Mouse (Mus musculus): ENCODE measurements around the gene Adk. TPM values are rescaled to one million over a fixed set of nuclear protein-coding genes. Genes with fewer than 3 reads are reported as not detected.
A peak's percentile ranks its signal among the peaks of the same experiment; 100 is the strongest.

The Adk gene
- polyA plus RNA-seq, 1 experiment, result 18.5 TPM

- 83% methylated on average over 9 of the region's 9 CpGs for WGBS
- Histone ChIP-seq H3K27ac (ENCODE audit: control insufficient read depth, insufficient read depth, low read length) (no peak overlapping the region), H3K4me1 (replicated peaks; ENCODE audit: control insufficient read depth, insufficient read depth, low read length) (no peaks in the 10 kb centered on the region), H3K27me3 (ENCODE audit: control insufficient read depth, insufficient read depth, low read length) (no peaks in the 10 kb centered on the region), H3K4me3 (ENCODE audit: control insufficient read depth, insufficient read depth, low read length) (no peak overlapping the region), H3K36me3 (ENCODE audit: control insufficient read depth, insufficient read depth, low read length) (no peaks in the 10 kb centered on the region)
- DNase-seq, result no peak
- TF ChIP-seq CTCF (IDR thresholded peaks at IDR 0.05; ENCODE audit: borderline replicate concordance, control insufficient read depth, extremely low read depth, insufficient read depth, low read length, poor library complexity) (no peak), POLR2A (IDR thresholded peaks at IDR 0.05; ENCODE audit: control insufficient read depth, extremely low read depth, insufficient read depth, low read length, poor library complexity) (no peak)
Measured at GRCm38 (mm10) chr14:21119653-21120313, 67.4 kb downstream of the Adk start.

- Histone ChIP-seq H3K27me3 (ENCODE audit: control insufficient read depth, insufficient read depth, low read length) (no peaks in the 10 kb centered on the region), H3K4me1 (replicated peaks; ENCODE audit: control insufficient read depth, insufficient read depth, low read length) (no peaks in the 10 kb centered on the region), H3K4me3 (ENCODE audit: control insufficient read depth, insufficient read depth, low read length) (no peak overlapping the region), H3K36me3 (ENCODE audit: control insufficient read depth, insufficient read depth, low read length) (no peaks in the 10 kb centered on the region), H3K27ac (ENCODE audit: control insufficient read depth, insufficient read depth, low read length) (no peak overlapping the region)
- 27% methylated on average over 3 of the region's 3 CpGs for WGBS
- DNase-seq, result peak; percentile 19
- TF ChIP-seq POLR2A (IDR thresholded peaks at IDR 0.05; ENCODE audit: control insufficient read depth, extremely low read depth, insufficient read depth, low read length, poor library complexity), result no peak
- no peak for TF ChIP-seq CTCF (IDR thresholded peaks at IDR 0.05; ENCODE audit: borderline replicate concordance, control insufficient read depth, extremely low read depth, insufficient read depth, low read length, poor library complexity)
Measured at GRCm38 (mm10) chr14:21120473-21120872, 68.1 kb downstream of the Adk start.

- Histone ChIP-seq H3K27me3 (ENCODE audit: control insufficient read depth, insufficient read depth, low read length) (no peaks in the 10 kb centered on the region), H3K4me3 (ENCODE audit: control insufficient read depth, insufficient read depth, low read length) (no peak overlapping the region), H3K27ac (ENCODE audit: control insufficient read depth, insufficient read depth, low read length) (no peak overlapping the region), H3K4me1 (replicated peaks; ENCODE audit: control insufficient read depth, insufficient read depth, low read length) (no peaks in the 10 kb centered on the region), H3K36me3 (ENCODE audit: control insufficient read depth, insufficient read depth, low read length) (no peaks in the 10 kb centered on the region)
- WGBS, result 99% methylated on average over 6 of the region's 6 CpGs
- TF ChIP-seq CTCF (IDR thresholded peaks at IDR 0.05; ENCODE audit: borderline replicate concordance, control insufficient read depth, extremely low read depth, insufficient read depth, low read length, poor library complexity) (no peak), POLR2A (IDR thresholded peaks at IDR 0.05; ENCODE audit: control insufficient read depth, extremely low read depth, insufficient read depth, low read length, poor library complexity) (no peak)
- no peak for DNase-seq
Measured at GRCm38 (mm10) chr14:21127215-21127614, 74.8 kb downstream of the Adk start.

- 70% methylated on average over 1 of the region's 1 CpGs for whole genome bisulfite sequencing
- H3K4me3 ChIP-seq (ENCODE audit: control insufficient read depth, insufficient read depth, low read length), result no peak overlapping the region
- H3K36me3 ChIP-seq (ENCODE audit: control insufficient read depth, insufficient read depth, low read length), result no peaks in the 10 kb centered on the region
- DNase-seq, result peak; percentile 57
- no peaks in the 10 kb centered on the region for H3K4me1 ChIP-seq (replicated peaks; ENCODE audit: control insufficient read depth, insufficient read depth, low read length)
- H3K27me3 ChIP-seq (ENCODE audit: control insufficient read depth, insufficient read depth, low read length), result no peaks in the 10 kb centered on the region
- TF ChIP-seq POLR2A (IDR thresholded peaks at IDR 0.05; ENCODE audit: control insufficient read depth, extremely low read depth, insufficient read depth, low read length, poor library complexity) (no peak), CTCF (IDR thresholded peaks at IDR 0.05; ENCODE audit: borderline replicate concordance, control insufficient read depth, extremely low read depth, insufficient read depth, low read length, poor library complexity) (no peak)
- H3K27ac ChIP-seq (ENCODE audit: control insufficient read depth, insufficient read depth, low read length), result no peak overlapping the region
Measured at GRCm38 (mm10) chr14:21136906-21137305, 84.5 kb downstream of the Adk start.

GRCm38 (mm10) chr14:21142603-21143002 lies 90.2 kb downstream of the Adk start:
- Histone ChIP-seq H3K4me3 (ENCODE audit: control insufficient read depth, insufficient read depth, low read length) (no peak overlapping the region), H3K36me3 (ENCODE audit: control insufficient read depth, insufficient read depth, low read length) (no peaks in the 10 kb centered on the region), H3K27me3 (ENCODE audit: control insufficient read depth, insufficient read depth, low read length) (no peaks in the 10 kb centered on the region), H3K27ac (ENCODE audit: control insufficient read depth, insufficient read depth, low read length) (no peak overlapping the region), H3K4me1 (replicated peaks; ENCODE audit: control insufficient read depth, insufficient read depth, low read length) (no peaks in the 10 kb centered on the region)
- TF ChIP-seq CTCF (IDR thresholded peaks at IDR 0.05; ENCODE audit: borderline replicate concordance, control insufficient read depth, extremely low read depth, insufficient read depth, low read length, poor library complexity) (no peak), POLR2A (IDR thresholded peaks at IDR 0.05; ENCODE audit: control insufficient read depth, extremely low read depth, insufficient read depth, low read length, poor library complexity) (no peak)
- 97% methylated on average over 1 of the region's 1 CpGs for WGBS
- no peak for DNase-seq

- no peaks in the 10 kb centered on the region for H3K36me3 ChIP-seq (ENCODE audit: control insufficient read depth, insufficient read depth, low read length)
- no peak overlapping the region for H3K27ac ChIP-seq (ENCODE audit: control insufficient read depth, insufficient read depth, low read length)
- WGBS, result 75% methylated on average over 8 of the region's 8 CpGs
- TF ChIP-seq POLR2A (IDR thresholded peaks at IDR 0.05; ENCODE audit: control insufficient read depth, extremely low read depth, insufficient read depth, low read length, poor library complexity) (no peak), CTCF (IDR thresholded peaks at IDR 0.05; ENCODE audit: borderline replicate concordance, control insufficient read depth, extremely low read depth, insufficient read depth, low read length, poor library complexity) (no peak)
- no peaks in the 10 kb centered on the region for H3K27me3 ChIP-seq (ENCODE audit: control insufficient read depth, insufficient read depth, low read length)
- H3K4me3 ChIP-seq (ENCODE audit: control insufficient read depth, insufficient read depth, low read length), result no peak overlapping the region
- peak; percentile 58 for DNase-seq
- H3K4me1 ChIP-seq (replicated peaks; ENCODE audit: control insufficient read depth, insufficient read depth, low read length), result no peaks in the 10 kb centered on the region
Measured at GRCm38 (mm10) chr14:21143406-21144115, 91.2 kb downstream of the Adk start.

Data from thymus, adult 2 months (tissue).